Mouse (Mus musculus) kidney, adult 2 months (tissue): ENCODE measurements around the gene Sh3kbp1. TPM values are rescaled to one million over a fixed set of nuclear protein-coding genes. Genes with fewer than 3 reads are reported as not detected.

Experiments
- DNase-seq: peaks from one replicate; pipeline ENCODE4 v3.0.0; 2021
- H3K27ac ChIP-seq: fragments of 200-500 bp; 2 replicates; pipeline ENCODE4 v1.5.1; 2012; ENCODE audit warnings: low read depth, low read length, control low read depth, inconsistent platforms; ENCODE audit not compliant: insufficient read depth
- H3K27me3 ChIP-seq: fragments of 200-500 bp; replicated peaks from 2 replicates; pipeline ENCODE4 v1.6.1; 2012; ENCODE audit warnings: mild to moderate bottlenecking, moderate library complexity, low read length, inconsistent platforms; ENCODE audit not compliant: control insufficient read depth, insufficient read depth
- H3K36me3 ChIP-seq: fragments of 200-500 bp; 2 replicates; pipeline ENCODE4 v1.6.1; 2012; ENCODE audit warnings: mild to moderate bottlenecking, moderate library complexity, low read length, inconsistent platforms; ENCODE audit not compliant: control insufficient read depth, insufficient read depth
- H3K4me1 ChIP-seq: fragments of 200-500 bp; 2 replicates; pipeline ENCODE4 v1.6.1; 2011; ENCODE audit warnings: low read length; ENCODE audit not compliant: control insufficient read depth, insufficient read depth
- H3K4me3 ChIP-seq: fragments of 200-500 bp; 2 replicates; pipeline ENCODE4 v1.5.1; 2011; ENCODE audit warnings: mild to moderate bottlenecking, low read depth, low read length, control low read depth; ENCODE audit not compliant: insufficient read depth
- CTCF ChIP-seq: fragments of 200-500 bp; conservative IDR thresholded peaks from 2 replicates; pipeline ENCODE4 v1.5.1; 2011; ENCODE audit warnings: low read depth, mild to moderate bottlenecking, control low read depth, low read length, moderate library complexity, mixed read lengths; ENCODE audit not compliant: insufficient read depth, insufficient read length
- POLR2A ChIP-seq: fragments of 200-500 bp; IDR thresholded peaks from one replicate; pipeline ENCODE4 v1.6.1; 2011; ENCODE audit warnings: low read depth, low read length, control low read depth
- WGBS: fragments of 180-500 bp; shearing (Covaris S2); methylation state at CpG from one replicate; pipeline ENCODE4 v1.1.7; 2018; 5-methylcytosine and 5-hydroxymethylcytosine counted together
- polyA plus RNA-seq: library from polyadenylated mRNA; depleted of rRNA; stranded (reverse); fragments of >200 nt; gene quantifications from 2 replicates; pipeline ENCODE4 v1.2.3, GENCODE M21; 2012

Sh3kbp1 gene
- polyA plus RNA-seq, 1 experiment = 9.4 TPM

- no peak for DNase-seq
- 94% methylated on average over 3 of the region's 3 CpGs for WGBS
- no peaks in the 10 kb centered on the region for H3K27me3 ChIP-seq
Measured at GRCm38 (mm10) chrX:159903421-159903820, 276.3 kb downstream of the Sh3kbp1 start.

DNA sequence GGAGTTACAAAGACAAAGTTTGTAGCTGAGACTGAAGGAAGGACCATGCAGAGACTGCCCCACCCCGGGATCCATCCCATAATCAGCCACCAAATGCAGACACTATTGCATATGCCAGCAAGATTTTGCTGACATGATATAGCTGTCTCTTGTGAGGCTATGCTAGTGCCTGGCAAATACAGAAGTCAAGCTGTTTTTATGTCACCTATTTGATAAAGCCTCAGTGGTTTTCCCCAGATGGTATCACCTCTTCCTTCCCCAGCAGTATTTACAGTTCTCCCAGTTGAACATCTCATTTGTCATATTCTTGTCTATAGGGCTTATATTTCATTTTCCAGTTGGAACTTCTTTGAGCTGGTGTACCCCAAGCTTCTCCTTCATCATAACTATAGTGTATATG is 280.6 kb downstream of the Sh3kbp1 start:
- no peak for DNase-seq
- no peak overlapping the region for H3K4me3 ChIP-seq
- WGBS = 86% methylated on average over 1 of the region's 1 CpGs
- no peak for TF ChIP-seq CTCF
- TF ChIP-seq POLR2A = no peak
- H3K4me1 ChIP-seq = no peaks in the 10 kb centered on the region
- no peaks in the 10 kb centered on the region for H3K27me3 ChIP-seq
- no peak overlapping the region for H3K27ac ChIP-seq
- H3K36me3 ChIP-seq = no peaks in the 10 kb centered on the region

More at GRCm38 (mm10) chrX:159903421-159903820, 276.3 kb downstream of the Sh3kbp1 start:
- Histone ChIP-seq H3K4me1 (no peaks in the 10 kb centered on the region), H3K4me3 (no peak overlapping the region), H3K27ac (no peak overlapping the region), H3K36me3 (no peaks in the 10 kb centered on the region)
- no peak for TF ChIP-seq POLR2A
- no peak for TF ChIP-seq CTCF

- Histone ChIP-seq H3K36me3 (no peaks in the 10 kb centered on the region), H3K4me3 (no peak overlapping the region), H3K27ac (no peak overlapping the region), H3K4me1 (no peaks in the 10 kb centered on the region), H3K27me3 (no peaks in the 10 kb centered on the region)
- TF ChIP-seq POLR2A (no peak), CTCF (no peak)
- DNase-seq = peak; percentile 0
- 63% methylated on average over 6 of the region's 6 CpGs for WGBS
Measured at GRCm38 (mm10) chrX:159909446-159910277, 282.6 kb downstream of the Sh3kbp1 start.

- H3K27me3 ChIP-seq = no peaks in the 10 kb centered on the region
- H3K36me3 ChIP-seq = no peaks in the 10 kb centered on the region
- H3K4me3 ChIP-seq = no peak overlapping the region
- no peak for DNase-seq
- H3K27ac ChIP-seq = no peak overlapping the region
- H3K4me1 ChIP-seq = no peaks in the 10 kb centered on the region
- TF ChIP-seq POLR2A (no peak), CTCF (no peak)
- 42% methylated on average over 3 of the region's 3 CpGs for WGBS
Measured at GRCm38 (mm10) chrX:159910600-159910999, 283.5 kb downstream of the Sh3kbp1 start.

- Histone ChIP-seq H3K27me3 (no peaks in the 10 kb centered on the region), H3K36me3 (no peaks in the 10 kb centered on the region), H3K27ac (no peak overlapping the region), H3K4me3 (no peak overlapping the region), H3K4me1 (no peaks in the 10 kb centered on the region)
- WGBS = 81% methylated on average over 4 of the region's 4 CpGs
- TF ChIP-seq POLR2A = no peak
- TF ChIP-seq CTCF = no peak
- no peak for DNase-seq
Measured at GRCm38 (mm10) chrX:159911613-159912012, 284.5 kb downstream of the Sh3kbp1 start.

DNA sequence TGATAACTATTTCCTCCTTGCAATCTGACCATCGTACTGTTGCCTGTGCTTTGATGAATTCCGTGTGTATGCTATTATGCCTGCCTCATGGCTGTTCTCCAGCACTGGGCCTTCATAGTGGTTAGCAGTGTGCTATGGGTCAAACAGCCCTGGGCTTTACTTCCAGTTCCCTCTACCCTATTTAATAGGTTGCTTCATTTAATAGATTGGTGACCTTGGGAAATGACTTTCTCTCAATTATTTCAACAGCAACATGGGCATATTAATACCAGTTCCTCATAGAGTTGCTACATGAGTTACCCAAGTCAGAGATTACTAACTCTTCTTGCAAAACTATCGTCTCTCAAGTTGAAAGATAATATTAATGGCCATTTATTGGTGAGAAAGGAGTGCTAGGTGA is 285.0 kb downstream of the Sh3kbp1 start:
- H3K4me1 ChIP-seq = no peaks in the 10 kb centered on the region
- DNase-seq = no peak
- no peaks in the 10 kb centered on the region for H3K27me3 ChIP-seq
- 82% methylated on average over 3 of the region's 3 CpGs for WGBS
- no peak overlapping the region for H3K4me3 ChIP-seq
- TF ChIP-seq POLR2A (no peak), CTCF (no peak)
- H3K36me3 ChIP-seq = no peaks in the 10 kb centered on the region
- no peak overlapping the region for H3K27ac ChIP-seq

DNA sequence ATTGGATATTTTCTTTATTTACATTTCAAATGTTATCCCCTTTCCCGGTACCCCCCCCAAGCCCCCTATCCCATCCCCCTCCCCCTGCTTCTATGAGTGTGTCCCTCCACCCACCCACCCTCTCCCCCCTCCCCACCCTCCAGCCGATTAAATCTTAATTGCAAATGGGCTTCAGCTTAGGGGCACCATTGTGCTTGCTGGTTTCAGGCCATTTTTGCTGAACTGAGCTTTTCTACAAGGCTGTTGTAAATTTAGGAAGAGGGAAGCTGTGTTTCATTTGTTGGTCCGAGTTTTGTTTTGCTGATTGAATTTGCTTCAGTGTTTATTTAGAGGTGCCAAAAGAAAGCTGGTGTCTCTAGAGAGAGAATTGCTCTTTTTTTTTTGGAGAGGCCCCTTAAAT is 286.4 kb downstream of the Sh3kbp1 start:
- no peaks in the 10 kb centered on the region for H3K36me3 ChIP-seq
- no peak overlapping the region for H3K27ac ChIP-seq
- H3K4me1 ChIP-seq = no peaks in the 10 kb centered on the region
- no peak for DNase-seq
- no peak overlapping the region for H3K4me3 ChIP-seq
- 60% methylated on average over 3 of the region's 3 CpGs for WGBS
- no peak for TF ChIP-seq CTCF
- no peak for TF ChIP-seq POLR2A
- H3K27me3 ChIP-seq = no peaks in the 10 kb centered on the region
